Mouse (Mus musculus) MEL (cell line): ENCODE data around the gene Gnaz. TPM values are rescaled to one million over a fixed set of nuclear protein-coding genes. Genes with fewer than 3 reads are reported as not detected.

Experiments used
- DNase-seq: peaks from one replicate; pipeline ENCODE4 v3.0.0; 2011; ENCODE audit warnings: low read depth, low spot score
- H3K27ac ChIP-seq: 2 replicates; pipeline ENCODE4 v1.5.1; 2012; ENCODE audit warnings: low read depth, mild to moderate bottlenecking, control low read depth, low read length, moderate library complexity; ENCODE audit not compliant: control insufficient read depth
- H3K27me3 ChIP-seq, 2 experiments: fragments of 150-350 bp in 1 of 2; sonication (generic) in 1 of 2; 2 replicates each; pipeline ENCODE4 v1.6.1; 2012; ENCODE audit warnings: low read length in 2 of 2, mild to moderate bottlenecking in 2 of 2, improper control_type of control experiment in 1 of 2, moderate library complexity in 1 of 2; ENCODE audit not compliant: insufficient read depth in 2 of 2, control insufficient read depth in 1 of 2
- H3K36me3 ChIP-seq, 2 experiments: 2 replicates each; pipeline ENCODE4 v1.6.1; 2012 to 2014; ENCODE audit warnings: low read length in 2 of 2, improper control_type of control experiment in 1 of 2, inconsistent platforms in 1 of 2, mild to moderate bottlenecking in 1 of 2; ENCODE audit not compliant: insufficient read depth in 2 of 2, control insufficient read depth in 1 of 2
- H3K4me1 ChIP-seq, 2 experiments: fragments of 150-350 bp in 1 of 2; sonication (generic) in 1 of 2; 2 replicates each; pipeline ENCODE4 v1.6.1; 2012; ENCODE audit warnings: low read length in 2 of 2, improper control_type of control experiment in 1 of 2, mild to moderate bottlenecking in 1 of 2; ENCODE audit not compliant: insufficient read depth in 2 of 2, control insufficient read depth in 1 of 2
- H3K4me3 ChIP-seq, 2 experiments: fragments of 150-350 bp in 1 of 2; sonication (generic) in 1 of 2; 2 replicates each; pipeline ENCODE4 v1.5.1; 2012; ENCODE audit warnings: low read depth in 2 of 2, low read length in 2 of 2, mild to moderate bottlenecking in 2 of 2, moderate library complexity in 2 of 2, control low read depth in 1 of 2, improper control_type of control experiment in 1 of 2; ENCODE audit not compliant: control insufficient read depth in 1 of 2, insufficient read depth in 1 of 2
- H3K79me2 ChIP-seq: 2 replicates; pipeline ENCODE4 v1.6.1; 2012; ENCODE audit warnings: mild to moderate bottlenecking, low read length, moderate library complexity; ENCODE audit not compliant: control insufficient read depth, poor library complexity, insufficient read depth
- H3K9ac ChIP-seq: 2 replicates; pipeline ENCODE4 v1.6.1; 2012; ENCODE audit warnings: low read depth, mild to moderate bottlenecking, control low read depth, low read length, moderate library complexity; ENCODE audit not compliant: control insufficient read depth, poor library complexity, severe bottlenecking
- H3K9me3 ChIP-seq: fragments of 150-350 bp; sonication (generic); replicated peaks from 2 replicates; pipeline ENCODE4 v1.6.1; 2012; ENCODE audit warnings: mild to moderate bottlenecking, low read length, improper control_type of control experiment, moderate library complexity; ENCODE audit not compliant: insufficient read depth
- CHD2 ChIP-seq: IDR thresholded peaks from 2 replicates; pipeline ENCODE4 v1.6.1; 2011; ENCODE audit warnings: low read length, improper control_type of control experiment
- CTCF ChIP-seq, 3 experiments: IDR thresholded peaks in 2 of 3; conservative IDR thresholded peaks in 1 of 3; 2 replicates each; pipeline ENCODE4 v1.5.1; 2011 to 2012; ENCODE audit warnings: low read length in 3 of 3, low read depth in 2 of 3, mild to moderate bottlenecking in 2 of 3, improper control_type of control experiment in 1 of 3, inconsistent platforms in 1 of 3, mixed read lengths in 1 of 3, moderate library complexity in 1 of 3; ENCODE audit not compliant: control insufficient read depth in 1 of 3, insufficient read depth in 1 of 3, poor library complexity in 1 of 3, severe bottlenecking in 1 of 3
- ETS1 ChIP-seq: IDR thresholded peaks from 2 replicates; pipeline ENCODE4 v1.6.1; 2012; ENCODE audit warnings: low read depth, mild to moderate bottlenecking, inconsistent platforms, low read length, improper control_type of control experiment, moderate library complexity
- HCFC1 ChIP-seq: IDR thresholded peaks from 2 replicates; pipeline ENCODE4 v1.6.1; 2012; ENCODE audit warnings: low read depth, mild to moderate bottlenecking, inconsistent platforms, low read length, improper control_type of control experiment, moderate library complexity
- JUND ChIP-seq: IDR thresholded peaks from 2 replicates; pipeline ENCODE4 v1.6.1; 2011; ENCODE audit warnings: low read depth, mild to moderate bottlenecking, improper control_type of control experiment, low read length
- MAFK ChIP-seq: IDR thresholded peaks from 2 replicates; pipeline ENCODE4 v1.6.1; 2011; ENCODE audit warnings: low read depth, mild to moderate bottlenecking, low read length, improper control_type of control experiment, borderline replicate concordance
- MAZ ChIP-seq: IDR thresholded peaks from 2 replicates; pipeline ENCODE4 v1.6.1; 2012; ENCODE audit warnings: low read depth, mild to moderate bottlenecking, inconsistent platforms, low read length, improper control_type of control experiment
- MEF2A ChIP-seq: IDR thresholded peaks from 2 replicates; pipeline ENCODE4 v1.6.1; 2014; ENCODE audit warnings: low read depth, mild to moderate bottlenecking, inconsistent platforms, low read length, improper control_type of control experiment; ENCODE audit not compliant: poor library complexity, insufficient replicate concordance, severe bottlenecking; ENCODE audit errors: extremely low read depth
- MYB ChIP-seq: IDR thresholded peaks from 2 replicates; pipeline ENCODE4 v1.6.1; 2011; ENCODE audit warnings: mild to moderate bottlenecking, low read depth, low read length, improper control_type of control experiment
- MYC ChIP-seq: IDR thresholded peaks from 2 replicates; pipeline ENCODE4 v1.6.1; 2011; ENCODE audit warnings: low read depth, mild to moderate bottlenecking, low read length, improper control_type of control experiment, moderate library complexity
- NELFE ChIP-seq: IDR thresholded peaks from 2 replicates; pipeline ENCODE4 v1.6.1; 2011; ENCODE audit warnings: low read depth, low read length, improper control_type of control experiment
- POLR2AphosphoS5 ChIP-seq: IDR thresholded peaks from 2 replicates; pipeline ENCODE4 v1.6.1; 2012; ENCODE audit warnings: low read depth, borderline replicate concordance, mild to moderate bottlenecking, inconsistent platforms, low read length, moderate library complexity, mixed read lengths
- RCOR1 ChIP-seq: IDR thresholded peaks from 2 replicates; pipeline ENCODE4 v1.6.1; 2012; ENCODE audit warnings: low read depth, mild to moderate bottlenecking, inconsistent platforms, low read length, improper control_type of control experiment
- TAL1 ChIP-seq: IDR thresholded peaks from 2 replicates; pipeline ENCODE4 v1.6.1; 2012; ENCODE audit warnings: mild to moderate bottlenecking, inconsistent platforms, low read length, moderate library complexity, mixed read lengths
- TBP ChIP-seq: IDR thresholded peaks from 2 replicates; pipeline ENCODE4 v1.8.0; 2011; ENCODE audit warnings: low read depth, low read length, improper control_type of control experiment
- TCF12 ChIP-seq: IDR thresholded peaks from 2 replicates; pipeline ENCODE4 v1.6.1; 2014; ENCODE audit warnings: low read depth, mild to moderate bottlenecking, inconsistent platforms, low read length, improper control_type of control experiment, moderate library complexity
- USF1 ChIP-seq: IDR thresholded peaks from 2 replicates; pipeline ENCODE4 v1.6.1; 2014; ENCODE audit warnings: low read depth, mild to moderate bottlenecking, inconsistent platforms, low read length, improper control_type of control experiment, moderate library complexity
- USF2 ChIP-seq, 2 experiments: IDR thresholded peaks; 2 replicates each; pipeline ENCODE4 v1.6.1; 2011 to 2012; ENCODE audit warnings: improper control_type of control experiment in 2 of 2, low read length in 2 of 2, borderline replicate concordance in 1 of 2, inconsistent platforms in 1 of 2, low read depth in 1 of 2, mild to moderate bottlenecking in 1 of 2; ENCODE audit not compliant: insufficient read depth in 1 of 2
- polyA plus RNA-seq, 2 experiments: library from polyadenylated mRNA; stranded (reverse) in 1 of 2; unstranded in 1 of 2; fragments of >175 nt in 1 of 2; fragments of >200 nt in 1 of 2; gene quantifications; 2 replicates each; pipeline versions ENCODE4 v1.2.1 to v1.2.4; 2012; ENCODE audit warnings: low replicate concordance in 2 of 2, low read depth in 1 of 2; ENCODE audit not compliant: insufficient read length in 2 of 2, insufficient read depth in 1 of 2, missing spikeins in 1 of 2
- total RNA-seq: library from RNA; depleted of rRNA; stranded (reverse); fragments of 300-350 nt; gene quantifications from 2 replicates; pipeline ENCODE4 v1.2.3, GENCODE M21; 2012

The Gnaz gene
- total and polyA plus RNA-seq, 3 experiments = not detected

DNA sequence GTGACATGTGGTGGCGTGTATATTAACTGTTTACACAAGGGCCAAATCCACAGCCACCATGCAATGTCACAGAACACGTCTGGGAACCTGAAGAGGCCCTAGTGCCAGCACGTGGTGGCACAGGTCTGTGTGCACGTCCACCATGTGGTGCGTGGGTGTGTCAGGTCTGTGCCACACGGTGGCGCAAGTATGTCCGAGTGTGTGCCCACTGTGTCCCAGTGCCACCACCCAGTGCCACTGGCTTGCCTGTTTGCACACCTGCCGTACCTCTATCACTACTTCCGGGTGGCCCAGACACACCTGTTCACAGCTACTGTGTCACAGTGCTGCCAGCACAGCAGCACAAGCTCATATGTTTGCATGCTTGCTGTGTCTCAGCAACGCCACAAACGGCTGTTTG lies 32.5 kb upstream of the Gnaz start:
- no peak overlapping the region for H3K9ac ChIP-seq
- H3K79me2 ChIP-seq = no peaks in the 10 kb centered on the region
- no peaks in the 10 kb centered on the region for H3K36me3 ChIP-seq
- H3K9me3 ChIP-seq = no peaks in the 10 kb centered on the region
- H3K27me3 ChIP-seq = no peaks in the 10 kb centered on the region
- no peak for DNase-seq
- no peak overlapping the region for H3K27ac ChIP-seq
- no peaks in the 10 kb centered on the region for H3K4me1 ChIP-seq
- H3K4me3 ChIP-seq = no peak overlapping the region
- TF ChIP-seq NELFE (no peak), TBP (no peak), MAZ (no peak), MAFK (no peak), JUND (no peak), MYB (no peak), TAL1 (no peak), CTCF (IDR thresholded peaks at IDR 0.05 in 2 of 3, conservative IDR thresholded peaks at IDR 0.05 in 1 of 3; ENCODE audit: control insufficient read depth in 1 of 3, insufficient read depth in 1 of 3, low read depth in 2 of 3, low read length in 3 of 3, poor library complexity in 1 of 3, severe bottlenecking in 1 of 3) (no peak), ETS1 (no peak), CHD2 (no peak), HCFC1 (no peak), RCOR1 (no peak), MYC (no peak), USF1 (no peak), TCF12 (no peak), USF2 (IDR thresholded peaks at IDR 0.05; ENCODE audit: borderline replicate concordance in 1 of 2, insufficient read depth in 1 of 2, low read depth in 1 of 2, low read length in 2 of 2) (no peak)

DNA sequence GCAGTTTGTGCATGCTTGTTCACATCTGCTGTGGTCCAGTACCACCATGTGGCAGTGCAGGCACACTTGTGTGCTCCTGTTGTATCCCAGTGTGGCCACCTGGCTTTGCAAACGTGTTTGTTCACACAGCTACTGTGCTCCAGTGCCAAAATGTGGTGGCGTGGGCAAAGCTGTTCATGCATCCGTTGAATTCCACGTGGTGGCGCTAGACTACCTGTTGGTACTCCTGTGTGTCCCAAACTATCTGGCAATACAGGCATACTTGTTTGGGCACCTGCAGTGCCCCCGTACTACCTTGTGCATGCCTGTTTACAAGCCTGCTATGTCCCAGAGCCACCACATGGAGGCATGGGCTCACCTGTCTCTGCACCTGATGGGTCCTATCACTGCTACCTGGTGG lies 32.0 kb upstream of the Gnaz start:
- no peak overlapping the region for H3K4me3 ChIP-seq
- H3K79me2 ChIP-seq = no peaks in the 10 kb centered on the region
- TF ChIP-seq MEF2A (no peak), POLR2AphosphoS5 (0 out of 2 replicates have a peak, but pooled peaks have one; percentile 19)
- no peaks in the 10 kb centered on the region for H3K36me3 ChIP-seq
- no peaks in the 10 kb centered on the region for H3K4me1 ChIP-seq
- H3K27me3 ChIP-seq = no peaks in the 10 kb centered on the region
- no peak overlapping the region for H3K27ac ChIP-seq
- no peaks in the 10 kb centered on the region for H3K9me3 ChIP-seq
- H3K9ac ChIP-seq = no peak overlapping the region
- no peak for DNase-seq
